Mouse (Mus musculus) limb, embryonic 10.5 days (tissue): Measurements from ENCODE around the gene Igf1r. TPM values are rescaled to one million over a fixed set of nuclear protein-coding genes. Genes with fewer than 3 reads are reported as not detected.
A peak's percentile ranks its signal among the peaks of the same experiment; 100 is the strongest.

Experiments
- DNase-seq: peaks from one replicate; pipeline ENCODE4 v3.0.0-alpha.2; 2017; ENCODE audit warnings: low spot score
- H3K27ac ChIP-seq: fragments of 300-500 bp; sonication (generic); 2 replicates; pipeline ENCODE4 v1.5.1; 2016; ENCODE audit warnings: mild to moderate bottlenecking
- H3K27me3 ChIP-seq: fragments of 300-500 bp; sonication (generic); 2 replicates; pipeline ENCODE4 v1.6.1; 2016; ENCODE audit warnings: low read depth, mild to moderate bottlenecking; ENCODE audit not compliant: poor library complexity, severe bottlenecking
- H3K36me3 ChIP-seq: fragments of 300-500 bp; sonication (generic); 2 replicates; pipeline ENCODE4 v1.6.1; 2016; ENCODE audit warnings: mild to moderate bottlenecking, moderate library complexity
- H3K4me1 ChIP-seq: fragments of 300-500 bp; sonication (generic); 2 replicates; pipeline ENCODE4 v1.6.1; 2016
- H3K4me3 ChIP-seq: fragments of 300-500 bp; sonication (generic); 2 replicates; pipeline ENCODE4 v1.5.1; 2016; ENCODE audit warnings: mild to moderate bottlenecking, moderate library complexity
- H3K9me3 ChIP-seq: fragments of 300-500 bp; sonication (generic); replicated peaks from 2 replicates; pipeline ENCODE4 v1.6.1; 2016; ENCODE audit warnings: mild to moderate bottlenecking
- WGBS: fragments of 180-500 bp; shearing (Covaris S2); methylation state at CpG from one replicate; pipeline ENCODE4 v1.1.7; 2016; 5-methylcytosine and 5-hydroxymethylcytosine counted together
- polyA plus RNA-seq: library from polyadenylated mRNA; unstranded; fragments of >200 nt; fragmentation: Nextera tagmentation; extraction: Ambion mirVana; gene quantifications from 2 replicates; pipeline ENCODE4 v1.2.1, GENCODE M21; 2016

The Igf1r gene
- polyA plus RNA-seq, 1 experiment from 2014 or later, result 27.9 TPM

DNA sequence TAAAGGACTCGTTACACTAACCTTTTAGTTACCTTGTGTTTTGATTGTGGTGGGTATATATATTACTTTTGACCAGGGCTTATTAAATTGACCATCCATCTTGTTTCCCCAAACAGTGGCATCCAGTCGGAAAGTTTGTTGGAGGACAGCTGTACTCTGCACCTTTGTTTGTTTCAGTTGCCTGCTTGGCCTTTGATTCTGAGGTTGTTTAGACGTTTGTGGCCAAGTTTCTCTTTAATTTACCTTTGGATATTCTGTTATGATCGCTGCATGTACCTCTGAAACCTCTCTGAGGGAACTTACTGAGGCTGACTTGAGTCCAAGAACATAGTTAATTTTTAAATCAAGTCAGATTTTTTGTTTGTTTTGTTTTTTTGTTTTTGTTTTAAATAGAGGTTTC is 94.5 kb downstream of the Igf1r start:
- no peaks in the 10 kb centered on the region for H3K9me3 ChIP-seq
- H3K4me3 ChIP-seq, result no peak overlapping the region
- no peak for DNase-seq
- H3K27ac ChIP-seq, result no peak overlapping the region
- H3K36me3 ChIP-seq, result peaks cover 4% of the 10 kb centered on the region; the same call in 1 of the 2 replicates
- H3K4me1 ChIP-seq, result peaks cover 12% of the 10 kb centered on the region
- 79% methylated on average over 4 of the region's 4 CpGs for WGBS
- no peaks in the 10 kb centered on the region for H3K27me3 ChIP-seq

GRCm38 (mm10) chr7:68048532-68048931 is 95.9 kb downstream of the Igf1r start:
- Histone ChIP-seq H3K27ac (no peak overlapping the region), H3K27me3 (no peaks in the 10 kb centered on the region), H3K4me3 (no peak overlapping the region), H3K4me1 (peaks cover 22% of the 10 kb centered on the region), H3K9me3 (no peaks in the 10 kb centered on the region), H3K36me3 (peaks cover under 1% of the 10 kb centered on the region; the same call in 1 of the 2 replicates)
- DNase-seq, result no peak
- WGBS, result 83% methylated on average over 4 of the region's 4 CpGs

GRCm38 (mm10) chr7:68049048-68049447 is 96.4 kb downstream of the Igf1r start:
- no peak overlapping the region for H3K4me3 ChIP-seq
- H3K9me3 ChIP-seq, result no peaks in the 10 kb centered on the region
- peaks cover 24% of the 10 kb centered on the region for H3K4me1 ChIP-seq
- H3K36me3 ChIP-seq, result peaks cover 3% of the 10 kb centered on the region; the same call in 1 of the 2 replicates
- 75% methylated on average over 7 of the region's 7 CpGs for WGBS
- no peak for DNase-seq
- H3K27me3 ChIP-seq, result no peaks in the 10 kb centered on the region
- H3K27ac ChIP-seq, result no peak overlapping the region

DNA sequence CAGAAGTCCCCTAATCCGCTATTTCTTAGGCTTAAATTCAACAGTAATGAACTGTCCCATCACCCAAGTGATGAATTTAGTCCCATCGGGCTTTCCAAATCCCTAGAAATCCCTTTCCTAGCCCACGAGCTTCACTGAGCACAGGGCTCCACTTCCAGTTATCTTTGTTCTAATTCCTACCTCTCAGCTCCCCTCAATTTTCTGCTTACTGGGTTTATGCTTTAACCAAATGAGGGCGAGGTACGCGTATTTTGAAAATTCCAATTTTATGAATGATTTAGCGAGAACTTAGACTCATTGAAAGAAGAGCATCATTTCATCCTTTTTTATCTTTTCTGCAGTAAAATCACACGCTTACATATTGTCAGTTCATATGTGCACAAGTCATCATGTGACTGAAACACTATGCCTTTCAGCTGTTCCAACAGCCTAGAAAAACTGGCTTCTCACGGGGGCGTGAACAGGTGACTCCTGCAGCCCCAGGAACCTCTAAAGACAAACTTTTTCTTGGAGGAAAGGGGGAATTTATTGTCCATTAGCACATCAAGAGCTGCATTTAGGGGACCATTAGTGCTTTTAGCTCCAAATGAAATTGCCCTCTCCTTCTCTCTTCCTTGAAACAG is 100.5 kb downstream of the Igf1r start:
- H3K27me3 ChIP-seq, result no peaks in the 10 kb centered on the region
- H3K36me3 ChIP-seq, result peaks cover 3% of the 10 kb centered on the region; the same call in 1 of the 2 replicates
- no peak for DNase-seq
- H3K9me3 ChIP-seq, result no peaks in the 10 kb centered on the region
- H3K27ac ChIP-seq, result no peak overlapping the region
- H3K4me1 ChIP-seq, result peaks cover 34% of the 10 kb centered on the region
- no peak overlapping the region for H3K4me3 ChIP-seq
- WGBS, result 81% methylated on average over 10 of the region's 10 CpGs

- Histone ChIP-seq H3K27ac (no peak overlapping the region), H3K9me3 (no peaks in the 10 kb centered on the region), H3K27me3 (no peaks in the 10 kb centered on the region), H3K4me3 (no peak overlapping the region), H3K4me1 (peaks cover 28% of the 10 kb centered on the region; the same call in 1 of the 2 replicates), H3K36me3 (peaks cover 3% of the 10 kb centered on the region; the same call in 1 of the 2 replicates)
- DNase-seq, result no peak
- WGBS, result 47% methylated on average over 2 of the region's 2 CpGs
These were observed 101.9 kb downstream of the Igf1r start for GRCm38 (mm10) chr7:68054498-68054897.

DNA sequence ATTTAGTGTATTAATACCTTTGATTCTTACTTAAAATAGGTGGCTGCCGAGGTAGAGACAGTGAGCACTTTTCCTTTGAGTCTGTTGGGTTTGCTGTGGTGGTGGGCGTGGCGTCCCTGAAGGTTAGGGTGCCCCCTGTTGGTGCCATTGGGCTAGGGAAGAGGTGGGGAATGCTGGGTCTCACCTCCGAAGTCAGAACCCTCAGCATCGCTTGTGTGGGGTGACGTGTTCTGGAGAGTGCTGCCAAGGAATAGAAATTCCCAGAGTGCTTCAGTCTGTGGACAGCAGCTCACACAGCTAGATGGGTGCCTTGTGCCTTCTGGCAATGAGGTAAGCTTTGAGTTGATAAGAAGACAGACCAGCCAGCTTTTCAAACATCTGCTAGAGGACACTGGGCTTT is 102.3 kb downstream of the Igf1r start:
- H3K4me3 ChIP-seq, result no peak overlapping the region
- WGBS, result 78% methylated on average over 6 of the region's 6 CpGs
- no peaks in the 10 kb centered on the region for H3K27me3 ChIP-seq
- H3K4me1 ChIP-seq, result peaks cover 24% of the 10 kb centered on the region; the same call in 1 of the 2 replicates
- H3K36me3 ChIP-seq, result peaks cover 3% of the 10 kb centered on the region; the same call in 1 of the 2 replicates
- no peaks in the 10 kb centered on the region for H3K9me3 ChIP-seq
- H3K27ac ChIP-seq, result no peak overlapping the region
- DNase-seq, result no peak

GRCm38 (mm10) chr7:68057010-68057409 is 104.4 kb downstream of the Igf1r start:
- H3K27me3 ChIP-seq, result no peaks in the 10 kb centered on the region

GRCm38 (mm10) chr7:68059690-68060089 is 107.1 kb downstream of the Igf1r start:
- H3K4me1 ChIP-seq, result peaks cover 38% of the 10 kb centered on the region
- 88% methylated on average over 6 of the region's 6 CpGs for WGBS
- no peak for DNase-seq
- H3K36me3 ChIP-seq, result peaks cover 10% of the 10 kb centered on the region
- H3K4me3 ChIP-seq, result no peak overlapping the region
- no peaks in the 10 kb centered on the region for H3K27me3 ChIP-seq
- H3K27ac ChIP-seq, result no peak overlapping the region
- H3K9me3 ChIP-seq, result no peaks in the 10 kb centered on the region

More at GRCm38 (mm10) chr7:68057010-68057409, 104.4 kb downstream of the Igf1r start:
- no peak for DNase-seq
- Histone ChIP-seq H3K4me3 (no peak overlapping the region), H3K4me1 (peaks cover 32% of the 10 kb centered on the region), H3K9me3 (no peaks in the 10 kb centered on the region), H3K27ac (no peak overlapping the region), H3K36me3 (peaks cover 8% of the 10 kb centered on the region)
- WGBS, result 92% methylated on average over 3 of the region's 3 CpGs

DNA sequence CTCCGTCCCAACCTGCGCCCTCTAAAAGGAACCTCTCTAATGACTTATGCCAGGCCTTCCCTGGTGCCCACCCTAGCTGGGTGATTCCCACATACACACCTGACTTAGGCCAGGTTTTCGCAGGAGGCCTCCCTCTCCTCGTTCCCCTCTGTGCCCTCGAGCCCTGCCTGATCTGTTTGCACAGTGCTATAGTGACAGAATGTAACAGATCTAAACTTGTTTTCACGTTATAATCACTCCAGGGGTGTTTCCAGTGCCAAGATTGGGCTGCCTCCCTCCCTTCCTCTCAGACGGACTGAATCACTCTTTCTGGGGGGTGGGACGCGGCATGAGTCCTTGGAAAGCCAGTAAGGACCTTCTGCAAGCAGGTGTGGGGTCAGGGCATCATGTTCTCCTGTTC is 108.8 kb downstream of the Igf1r start:
- no peaks in the 10 kb centered on the region for H3K9me3 ChIP-seq
- no peak for DNase-seq
- no peak overlapping the region for H3K27ac ChIP-seq
- no peak overlapping the region for H3K4me3 ChIP-seq
- H3K36me3 ChIP-seq, result peaks cover 10% of the 10 kb centered on the region
- peaks cover 39% of the 10 kb centered on the region for H3K4me1 ChIP-seq
- no peaks in the 10 kb centered on the region for H3K27me3 ChIP-seq
- 85% methylated on average over 9 of the region's 9 CpGs for WGBS

DNA sequence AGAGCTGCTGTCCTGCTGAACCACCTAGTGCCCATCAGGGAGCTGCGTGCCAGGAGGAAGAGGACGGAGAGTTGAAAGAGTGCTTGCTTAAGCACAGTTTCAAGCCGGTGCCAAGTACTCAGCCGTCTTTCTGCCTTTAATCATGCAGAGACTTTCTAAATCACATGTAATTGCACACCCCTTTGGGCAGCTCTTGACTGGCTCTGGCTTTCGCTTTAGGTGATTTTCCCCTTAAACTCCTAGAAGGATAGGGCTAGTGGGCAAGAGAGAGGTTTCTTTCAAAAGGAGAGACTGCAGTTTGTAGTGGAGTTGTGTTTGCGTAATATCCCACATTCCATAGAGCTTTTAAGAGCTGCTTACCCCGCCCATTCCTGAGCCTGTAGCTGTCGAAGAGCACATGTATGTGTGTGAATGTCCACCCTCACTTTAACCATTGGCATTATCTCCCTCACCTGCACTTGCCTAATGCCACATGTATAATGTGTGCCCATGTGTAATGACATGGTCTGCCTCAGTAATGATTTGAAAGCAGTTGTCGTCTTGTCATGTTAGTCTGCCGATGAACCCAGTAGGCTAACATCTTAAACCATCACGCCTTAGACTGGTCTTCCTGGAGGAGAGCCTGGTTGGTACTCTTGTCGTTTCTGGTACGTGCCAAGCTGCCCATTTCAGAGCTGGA is 109.7 kb downstream of the Igf1r start:
- Histone ChIP-seq H3K27ac (peak overlapping the region; percentile 67; the same call in 1 of the 2 replicates), H3K9me3 (no peaks in the 10 kb centered on the region), H3K4me1 (peaks cover 36% of the 10 kb centered on the region), H3K36me3 (peaks cover 10% of the 10 kb centered on the region), H3K4me3 (no peak overlapping the region), H3K27me3 (no peaks in the 10 kb centered on the region)
- DNase-seq, result no peak
- WGBS, result 80% methylated on average over 13 of the region's 13 CpGs

GRCm38 (mm10) chr7:68062849-68063208 is 110.2 kb downstream of the Igf1r start:
- no peak for DNase-seq
- Histone ChIP-seq H3K4me1 (peaks cover 31% of the 10 kb centered on the region), H3K9me3 (no peaks in the 10 kb centered on the region), H3K27me3 (no peaks in the 10 kb centered on the region), H3K36me3 (peaks cover 15% of the 10 kb centered on the region), H3K4me3 (no peak overlapping the region), H3K27ac (peak overlapping the region; percentile 67; the same call in 1 of the 2 replicates)
- 67% methylated on average over 5 of the region's 5 CpGs for WGBS

DNA sequence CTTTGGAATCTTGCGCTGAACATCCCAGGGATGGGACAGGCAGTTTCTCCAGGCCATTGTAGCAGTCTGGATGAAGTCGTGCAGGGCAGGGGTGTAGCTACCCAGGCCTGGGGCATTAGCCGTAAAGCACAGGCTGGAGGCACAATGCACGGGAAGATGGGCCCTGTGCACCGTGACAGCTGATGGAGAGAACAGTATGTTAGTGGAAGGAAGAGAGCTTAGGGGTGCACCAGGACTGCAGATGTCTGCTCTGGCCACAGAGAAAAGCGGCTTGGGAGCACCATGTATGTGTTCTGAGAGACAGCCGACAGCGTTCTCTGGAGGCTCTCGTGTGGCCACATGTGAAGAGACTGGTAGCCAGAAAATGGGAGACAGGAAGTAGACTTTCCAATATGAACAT is 111.1 kb downstream of the Igf1r start:
- Histone ChIP-seq H3K9me3 (no peaks in the 10 kb centered on the region), H3K4me1 (peaks cover 26% of the 10 kb centered on the region), H3K36me3 (peaks cover 16% of the 10 kb centered on the region), H3K4me3 (no peak overlapping the region), H3K27me3 (no peaks in the 10 kb centered on the region), H3K27ac (peak overlapping the region; percentile 48; the same call in 1 of the 2 replicates)
- 91% methylated on average over 9 of the region's 9 CpGs for WGBS
- DNase-seq, result no peak

GRCm38 (mm10) chr7:68064120-68064519 is 111.5 kb downstream of the Igf1r start:
- Histone ChIP-seq H3K9me3 (no peaks in the 10 kb centered on the region), H3K4me1 (peaks cover 29% of the 10 kb centered on the region), H3K4me3 (no peak overlapping the region), H3K27me3 (no peaks in the 10 kb centered on the region), H3K36me3 (peaks cover 16% of the 10 kb centered on the region), H3K27ac (no peak overlapping the region)
- DNase-seq, result no peak
- WGBS, result 94% methylated on average over 8 of the region's 8 CpGs
